Mouse (Mus musculus) hindbrain, embryonic 14.5 days (tissue): ENCODE data around the gene Gm10563. TPM values are rescaled to one million over a fixed set of nuclear protein-coding genes. Genes with fewer than 3 reads are reported as not detected.
"Not testable (repeated sequence)": the region's sequence is repeated elsewhere in the genome, so short reads cannot be mapped to it uniquely, and the experiment has no call there.

ENCODE experiments used
- ATAC-seq: fragments of 200-750 bp; cut with Nextera tagmentation; 2 replicates; pipeline ENCODE4 v1.8.0; 2017; ENCODE audit warnings: moderate number of reproducible peaks, mild to moderate bottlenecking, moderate TSS enrichment, moderate library complexity; ENCODE audit not compliant: low FRiP score
- DNase-seq: peaks from one replicate; pipeline ENCODE4 v3.0.0-alpha.2; 2015; ENCODE audit warnings: low spot score
- H3K27ac ChIP-seq: fragments of 300-500 bp; sonication (generic); 2 replicates; pipeline ENCODE4 v1.5.1; 2014; ENCODE audit warnings: mild to moderate bottlenecking, moderate library complexity
- H3K27me3 ChIP-seq: fragments of 300-500 bp; sonication (generic); 2 replicates; pipeline ENCODE4 v1.6.1; 2014; ENCODE audit warnings: mild to moderate bottlenecking, low read length, mixed read lengths; ENCODE audit not compliant: control insufficient read depth, insufficient read depth
- H3K36me3 ChIP-seq: fragments of 300-500 bp; sonication (generic); replicated peaks from 2 replicates; pipeline ENCODE4 v1.6.1; 2014; ENCODE audit not compliant: control insufficient read depth, insufficient read depth
- H3K4me1 ChIP-seq: fragments of 300-500 bp; sonication (generic); replicated peaks from 2 replicates; pipeline ENCODE4 v1.6.1; 2014; ENCODE audit warnings: antibody characterized with exemption, low read length, mixed read lengths; ENCODE audit not compliant: control insufficient read depth, insufficient read depth
- H3K4me2 ChIP-seq: fragments of 300-500 bp; sonication (generic); replicated peaks from 2 replicates; pipeline ENCODE4 v1.6.1; 2014; ENCODE audit warnings: mild to moderate bottlenecking, moderate library complexity
- H3K4me3 ChIP-seq: fragments of 300-500 bp; sonication (generic); replicated peaks from 2 replicates; pipeline ENCODE4 v1.5.1; 2014; ENCODE audit warnings: mild to moderate bottlenecking, low read length
- H3K9ac ChIP-seq: fragments of 300-500 bp; sonication (generic); 2 replicates; pipeline ENCODE4 v1.6.1; 2014
- H3K9me3 ChIP-seq: fragments of 300-500 bp; sonication (generic); 2 replicates; pipeline ENCODE4 v1.6.1; 2016; ENCODE audit warnings: low read length; ENCODE audit not compliant: control insufficient read depth
- WGBS: fragments of 180-500 bp; shearing (Covaris S2); extraction: QIAGEN DNeasy Blood & Tissue Kit; methylation state at CpG from one replicate; pipeline ENCODE4 v1.1.7; 2014; 5-methylcytosine and 5-hydroxymethylcytosine counted together
- polyA plus RNA-seq: library from polyadenylated mRNA; unstranded; fragments of >200 nt; fragmentation: Nextera tagmentation; extraction: Ambion mirVana; gene quantifications from 2 replicates; pipeline ENCODE4 v1.2.1, GENCODE M21; 2014

Gene Gm10563
- polyA plus RNA-seq, 1 experiment from 2014 or later = not detected

- Histone ChIP-seq H3K9me3 (no peaks in the 10 kb centered on the region), H3K4me3 (no peak overlapping the region), H3K9ac (no peak overlapping the region), H3K4me1 (no peaks in the 10 kb centered on the region; the same call in 1 of the 2 replicates), H3K27ac (no peak overlapping the region), H3K36me3 (peaks cover 16% of the 10 kb centered on the region), H3K27me3 (no peaks in the 10 kb centered on the region), H3K4me2 (no peak overlapping the region)
- WGBS = 94% methylated on average over 2 of the region's 2 CpGs
- DNase-seq (no peak), ATAC-seq (no peak)
Measured at GRCm38 (mm10) chr4:155573155-155573554, 72.1 kb downstream of the Gm10563 start.

GRCm38 (mm10) chr4:155571442-155571841 lies 73.8 kb downstream of the Gm10563 start:
- no peak overlapping the region for H3K27ac ChIP-seq
- ATAC-seq (no peak), DNase-seq (no peak)
- H3K4me3 ChIP-seq = no peak overlapping the region
- WGBS = 89% methylated on average over 2 of the region's 2 CpGs
- H3K9ac ChIP-seq = no peak overlapping the region
- H3K27me3 ChIP-seq = no peaks in the 10 kb centered on the region
- no peaks in the 10 kb centered on the region; the same call in 1 of the 2 replicates for H3K4me1 ChIP-seq
- H3K9me3 ChIP-seq = no peaks in the 10 kb centered on the region
- no peak overlapping the region for H3K4me2 ChIP-seq
- peaks cover under 1% of the 10 kb centered on the region; the same call in 1 of the 2 replicates for H3K36me3 ChIP-seq

GRCm38 (mm10) chr4:155570315-155570714 lies 74.9 kb downstream of the Gm10563 start:
- H3K9me3 ChIP-seq, DNase-seq, H3K9ac ChIP-seq, ATAC-seq, H3K4me2 ChIP-seq, H3K27me3 ChIP-seq, H3K4me1 ChIP-seq, H3K27ac ChIP-seq, H3K36me3 ChIP-seq, H3K4me3 ChIP-seq: not testable (repeated sequence)
- 92% methylated on average over 11 of the region's 11 CpGs for WGBS

GRCm38 (mm10) chr4:155569818-155570217 lies 75.4 kb downstream of the Gm10563 start:
- Histone ChIP-seq H3K9me3 (no peaks in the 10 kb centered on the region), H3K4me1 (peaks cover 8% of the 10 kb centered on the region), H3K4me2 (no peak overlapping the region), H3K36me3 (no peaks in the 10 kb centered on the region), H3K27me3 (no peaks in the 10 kb centered on the region), H3K4me3 (no peak overlapping the region), H3K9ac (no peak overlapping the region), H3K27ac (no peak overlapping the region)
- 98% methylated on average over 6 of the region's 6 CpGs for WGBS
- no peak for DNase-seq
- ATAC-seq = no peak

- H3K27ac ChIP-seq = no peak overlapping the region
- no peak for DNase-seq
- no peak for ATAC-seq
- H3K4me2 ChIP-seq = no peak overlapping the region
- peaks cover 13% of the 10 kb centered on the region for H3K4me1 ChIP-seq
- no peaks in the 10 kb centered on the region for H3K27me3 ChIP-seq
- WGBS = 94% methylated on average over 7 of the region's 7 CpGs
- H3K9ac ChIP-seq = no peak overlapping the region
- H3K9me3 ChIP-seq = no peaks in the 10 kb centered on the region
- H3K4me3 ChIP-seq = no peak overlapping the region
- no peaks in the 10 kb centered on the region for H3K36me3 ChIP-seq
Measured at GRCm38 (mm10) chr4:155568632-155569370, 76.4 kb downstream of the Gm10563 start.

- Histone ChIP-seq H3K4me3 (no peak overlapping the region), H3K4me1 (peaks cover 13% of the 10 kb centered on the region), H3K9me3 (no peaks in the 10 kb centered on the region), H3K4me2 (no peak overlapping the region), H3K9ac (no peak overlapping the region), H3K27ac (no peak overlapping the region), H3K27me3 (no peaks in the 10 kb centered on the region), H3K36me3 (no peaks in the 10 kb centered on the region)
- 24% methylated on average over 2 of the region's 2 CpGs for WGBS
- ATAC-seq = no peak
- peak; percentile 32 for DNase-seq
Measured at GRCm38 (mm10) chr4:155568170-155568569, 77.0 kb downstream of the Gm10563 start.

GRCm38 (mm10) chr4:155566555-155566954 lies 78.7 kb downstream of the Gm10563 start:
- no peak overlapping the region for H3K9ac ChIP-seq
- DNase-seq (no peak), ATAC-seq (no peak)
- H3K4me1 ChIP-seq = peaks cover 21% of the 10 kb centered on the region
- no peaks in the 10 kb centered on the region for H3K9me3 ChIP-seq
- WGBS = 81% methylated on average over 8 of the region's 8 CpGs
- H3K27ac ChIP-seq = no peak overlapping the region
- no peaks in the 10 kb centered on the region for H3K36me3 ChIP-seq
- no peaks in the 10 kb centered on the region for H3K27me3 ChIP-seq
- H3K4me3 ChIP-seq = no peak overlapping the region
- no peak overlapping the region for H3K4me2 ChIP-seq

Other genes with a start within 250 kb of the Gm10563 start
- 0.13 TPM in 1 of 2 replicates, not detected in the other for gene Gabrd, start 247.3 kb downstream of the Gm10563 start, polyA plus RNA-seq
- 4.6 and 4.9 TPM in 2 replicates for gene Cfap74, start 236.2 kb downstream of the Gm10563 start, polyA plus RNA-seq
- 0.29 TPM in 1 of 2 replicates, not detected in the other for gene Tmem52, start 176.3 kb downstream of the Gm10563 start, polyA plus RNA-seq
- gene Gnb1, start 154.0 kb downstream of the Gm10563 start, polyA plus RNA-seq = 1,126 and 1,185 TPM in 2 replicates
- 82.9 and 92.1 TPM in 2 replicates for gene Nadk, start 83.0 kb downstream of the Gm10563 start, polyA plus RNA-seq
- 19.9 and 23.6 TPM in 2 replicates for gene Slc35e2, start 44.0 kb downstream of the Gm10563 start, polyA plus RNA-seq
- gene Cdk11b, start 20.6 kb downstream of the Gm10563 start, polyA plus RNA-seq = 43.2 and 47.7 TPM in 2 replicates
- 2.7 and 2.9 TPM in 2 replicates for gene Mmp23, start 8.0 kb upstream of the Gm10563 start, polyA plus RNA-seq
- gene Mib2, start 23.8 kb upstream of the Gm10563 start, polyA plus RNA-seq = 44.9 and 46.1 TPM in 2 replicates
- 9.0 and 10.3 TPM in 2 replicates for gene Fndc10, start 48.9 kb upstream of the Gm10563 start, polyA plus RNA-seq
- 164 and 169 TPM in 2 replicates for gene Ssu72, start 59.4 kb upstream of the Gm10563 start, polyA plus RNA-seq
- gene Tmem240, start 89.4 kb upstream of the Gm10563 start, polyA plus RNA-seq = 8.8 and 9.3 TPM in 2 replicates
- gene Atad3a, start 115.7 kb upstream of the Gm10563 start, polyA plus RNA-seq = 73.0 and 82.2 TPM in 2 replicates
- 24.7 and 27.6 TPM in 2 replicates for gene Vwa1, start 129.3 kb upstream of the Gm10563 start, polyA plus RNA-seq
- gene Tmem88b, start 140.5 kb upstream of the Gm10563 start, polyA plus RNA-seq = 0.84 and 0.93 TPM in 2 replicates
- gene Ankrd65, start 145.0 kb upstream of the Gm10563 start, polyA plus RNA-seq = not detected in 2 replicates
- 265 and 267 TPM in 2 replicates for gene Mrpl20, start 157.5 kb upstream of the Gm10563 start, polyA plus RNA-seq
- gene Ccnl2, start 167.1 kb upstream of the Gm10563 start, polyA plus RNA-seq = 131 and 133 TPM in 2 replicates
- gene Aurkaip1, start 185.9 kb upstream of the Gm10563 start, polyA plus RNA-seq = 114 and 126 TPM in 2 replicates
- gene Mxra8, start 194.3 kb upstream of the Gm10563 start, polyA plus RNA-seq = 24.5 and 25.8 TPM in 2 replicates
- 13.6 and 15.6 TPM in 2 replicates for gene Dvl1, start 202.0 kb upstream of the Gm10563 start, polyA plus RNA-seq
- gene Tas1r3, start 218.0 kb upstream of the Gm10563 start, polyA plus RNA-seq = 0.40 and 0.41 TPM in 2 replicates
- gene Cptp, start 224.0 kb upstream of the Gm10563 start, polyA plus RNA-seq = 33.5 TPM in 2 replicates
- 69.6 and 71.4 TPM in 2 replicates for gene Ints11, start 224.1 kb upstream of the Gm10563 start, polyA plus RNA-seq
- 51.8 and 53.8 TPM in 2 replicates for gene Pusl1, start 246.4 kb upstream of the Gm10563 start, polyA plus RNA-seq
- 71.8 and 73.5 TPM in 2 replicates for gene Acap3, start 246.4 kb upstream of the Gm10563 start, polyA plus RNA-seq